ENCODE assay signal across 8 mouse cellular contexts in genomic region chr5:104570766-104571165, GRCm38 (mm10).
DNase-seq lines count a peak whose midpoint lies in the region; ATAC-seq and TF ChIP-seq lines count a peak whose summit lies in the region.

No protein-coding gene starts in this region.

- no peaks in the 10 kb centered on the region for H3K79me2 ChIP-seq in myocyte (ENCODE audit: control insufficient read depth, insufficient read depth)

- H3K4me3 ChIP-seq in brown adipose tissue, adult 24 weeks (ENCODE audit: insufficient read depth, low read depth, low read length), result peak overlapping the region; percentile 100; the same call in 1 of the 2 replicates
- H3K4me3 ChIP-seq in limb, embryonic 11.5 days (ENCODE audit: low read depth, low read length), result peak overlapping the region; percentile 44; the same call in 1 of the 2 replicates
- peak overlapping the region; percentile 36 for H3K4me3 ChIP-seq in myocyte

- ATAC-seq in limb, embryonic 11.5 days (ENCODE audit: insufficient number of reproducible peaks, low FRiP score, low TSS enrichment, low read depth), result no peak

- no peak overlapping the region for H3K9ac ChIP-seq in limb, embryonic 11.5 days (ENCODE audit: low read length)

- H3K27me3 ChIP-seq in limb, embryonic 11.5 days (ENCODE audit: control insufficient read depth, insufficient read depth, low read length), result no peaks in the 10 kb centered on the region
- H3K27me3 ChIP-seq in myocyte (ENCODE audit: control insufficient read depth, insufficient read depth, insufficient read length), result no peaks in the 10 kb centered on the region

- DNase-seq in layer of hippocampus, adult 11-12 months (ENCODE audit: low spot score), result peak; percentile 43
- DNase-seq in layer of hippocampus, adult 9-10 months (ENCODE audit: low spot score), result no peak
- peak; percentile 10 to 31 for DNase-seq in frontal cortex, postnatal 36 days (ENCODE audit: low spot score in 2 of 2)
- DNase-seq in kidney, adult 11 months, result peak; percentile 48
- no peak for DNase-seq in limb, embryonic 11.5 days (ENCODE audit: low spot score)
- no peak for DNase-seq in natural killer cell, adult 2 months (ENCODE audit: low spot score in 2 of 2)

- H3K4me2 ChIP-seq in limb, embryonic 11.5 days (ENCODE audit: low read depth, severe bottlenecking), result peak overlapping the region; percentile 22; the same call in 1 of the 2 replicates
- H3K4me2 ChIP-seq in myocyte (ENCODE audit: low read depth), result peak overlapping the region; percentile 38

- WGBS in limb, embryonic 11.5 days, result 57% methylated on average over 6 of the region's 6 CpGs

- no peaks in the 10 kb centered on the region for H3K4me1 ChIP-seq in brown adipose tissue, adult 24 weeks (ENCODE audit: control insufficient read depth, insufficient read depth, insufficient read length, low read length)
- no peaks in the 10 kb centered on the region for H3K4me1 ChIP-seq in limb, embryonic 11.5 days (ENCODE audit: control insufficient read depth, insufficient read depth, low read length)

- no peak for TF ChIP-seq POLR2A in myocyte (IDR thresholded peaks at IDR 0.05; ENCODE audit: insufficient read length, low read depth)

- no peak overlapping the region for H3ac ChIP-seq in myocyte (ENCODE audit: control insufficient read depth, insufficient read length)

- no peaks in the 10 kb centered on the region for H3K9me3 ChIP-seq in limb, embryonic 11.5 days (ENCODE audit: control insufficient read depth, low read length)

- H3K27ac ChIP-seq in brown adipose tissue, adult 24 weeks (replicated peaks; ENCODE audit: low read depth, low read length), result no peak overlapping the region
- H3K27ac ChIP-seq in limb, embryonic 11.5 days (replicated peaks; ENCODE audit: low read depth, low read length), result no peak overlapping the region

- no peaks in the 10 kb centered on the region for H3K36me3 ChIP-seq in limb, embryonic 11.5 days (ENCODE audit: control insufficient read depth, insufficient read depth, low read length)
- H3K36me3 ChIP-seq in myocyte (ENCODE audit: control insufficient read depth, insufficient read depth), result no peaks in the 10 kb centered on the region

TF ChIP-seq in myocyte, 11 proteins besides CTCF, POLR2A, EP300 and RAD21:
- TF ChIP-seq CEBPB (IDR thresholded peaks at IDR 0.05; ENCODE audit: insufficient read depth, poor library complexity, severe bottlenecking) (no peak), TCF3 (IDR thresholded peaks at IDR 0.05; ENCODE audit: insufficient read length, low read depth) (no peak), TCF12 (IDR thresholded peaks at IDR 0.05; ENCODE audit: insufficient read depth, poor library complexity, severe bottlenecking) (no peak), MYOG (IDR thresholded peaks at IDR 0.05; ENCODE audit: control insufficient read depth in 1 of 3, insufficient read depth in 1 of 3, insufficient read length in 2 of 3, low read depth in 2 of 3) (no peak), MAX (IDR thresholded peaks at IDR 0.05; ENCODE audit: low read depth) (no peak), REST (IDR thresholded peaks at IDR 0.05; ENCODE audit: insufficient read depth, insufficient read length) (no peak), USF1 (IDR thresholded peaks at IDR 0.05; ENCODE audit: low read depth) (no peak), E2F4 (IDR thresholded peaks at IDR 0.05; ENCODE audit: insufficient read depth) (no peak), SRF (IDR thresholded peaks at IDR 0.05; ENCODE audit: control insufficient read depth, insufficient read length, low read depth) (no peak), POLR2AphosphoS2 (IDR thresholded peaks at IDR 0.05; ENCODE audit: insufficient read length, low read depth) (no peak), MYOD1 (IDR thresholded peaks at IDR 0.05; ENCODE audit: control insufficient read depth in 1 of 3, insufficient read length in 2 of 3, low read depth in 2 of 3) (no peak)

Comparison
In these comparisons a context has a peak if more than half of its experiments do, and no peak if none do; other contexts are left out.
1. DNase-seq: peak in layer of hippocampus, adult 11-12 months (single experiment), frontal cortex, postnatal 36 days (2 of 2) and kidney, adult 11 months (single experiment); none in layer of hippocampus, adult 9-10 months (single experiment), limb, embryonic 11.5 days (single experiment) and natural killer cell, adult 2 months (0 of 2).
2. H3K4me3 ChIP-seq: peak in every context shown above with its lines; median percentile 100 in brown adipose tissue, adult 24 weeks; 44 in limb, embryonic 11.5 days; 36 in myocyte.